Mouse (Mus musculus) fat pad, adult 2 months (tissue): ENCODE results near the gene Taf3.

ENCODE experiments used
- DNase-seq: peaks from one replicate; pipeline ENCODE4 v3.0.0-alpha.2; 2011; ENCODE audit warnings: low read depth, low spot score; ENCODE audit errors: extremely low read depth

The Taf3 gene

GRCm38 (mm10) chr2:10048461-10048860, at the start of gene Taf3:
TSS of gene Taf3 (minus strand) at chr2:10048596.
- DNase-seq: no peak

- no peak for DNase-seq
Observed at GRCm38 (mm10) chr2:10094327-10095100, 46.1 kb upstream of the Taf3 start.

DNA sequence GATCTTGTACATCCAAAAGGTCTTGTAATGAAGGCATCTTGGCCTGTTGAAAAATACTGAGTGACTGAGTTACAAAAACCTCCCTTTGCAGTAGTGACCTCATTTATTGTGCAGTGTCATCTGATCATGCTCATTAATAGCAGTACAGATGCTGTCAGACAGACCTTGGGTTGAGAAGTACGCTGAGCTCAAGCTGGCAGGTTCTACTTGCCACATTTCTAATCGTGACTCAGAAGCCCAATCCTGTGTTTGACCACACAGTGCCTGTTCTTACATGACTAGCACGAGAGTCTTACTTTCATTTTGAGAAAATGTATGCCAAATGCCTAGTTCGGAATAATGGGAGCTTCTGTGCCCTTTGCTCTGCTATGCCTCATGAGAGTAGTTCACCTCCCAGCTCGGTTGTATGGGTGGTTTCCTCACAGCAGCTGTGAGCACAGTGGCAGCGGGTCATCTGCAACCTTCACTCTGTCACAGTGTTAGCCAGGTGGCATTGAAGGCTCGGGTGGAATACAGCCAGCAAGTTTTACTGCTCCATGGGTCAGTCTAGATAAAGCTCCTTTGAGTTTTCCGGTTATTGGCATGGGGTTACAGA, 39.0 kb upstream of the Taf3 start:
- no peak for DNase-seq

DNA sequence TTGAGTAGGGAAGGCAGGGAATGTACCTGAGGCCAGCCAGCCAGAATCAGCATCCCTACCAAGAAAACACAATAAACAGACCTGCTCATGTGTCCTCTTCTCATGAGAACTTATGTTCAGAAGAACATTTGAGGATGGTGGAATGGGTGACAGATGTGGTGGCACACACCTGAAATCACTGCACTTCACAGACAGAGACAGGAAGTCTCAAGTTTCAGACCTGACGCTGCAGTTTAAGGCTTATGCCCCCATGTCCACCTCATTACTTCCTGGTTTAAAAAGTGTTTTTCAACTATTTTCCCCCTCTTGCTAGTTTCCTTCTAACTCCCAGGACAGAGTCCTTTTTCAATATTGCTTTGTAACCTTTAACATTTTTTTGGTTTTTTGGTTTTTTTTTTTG, 34.3 kb upstream of the Taf3 start:
- no peak for DNase-seq

DNA sequence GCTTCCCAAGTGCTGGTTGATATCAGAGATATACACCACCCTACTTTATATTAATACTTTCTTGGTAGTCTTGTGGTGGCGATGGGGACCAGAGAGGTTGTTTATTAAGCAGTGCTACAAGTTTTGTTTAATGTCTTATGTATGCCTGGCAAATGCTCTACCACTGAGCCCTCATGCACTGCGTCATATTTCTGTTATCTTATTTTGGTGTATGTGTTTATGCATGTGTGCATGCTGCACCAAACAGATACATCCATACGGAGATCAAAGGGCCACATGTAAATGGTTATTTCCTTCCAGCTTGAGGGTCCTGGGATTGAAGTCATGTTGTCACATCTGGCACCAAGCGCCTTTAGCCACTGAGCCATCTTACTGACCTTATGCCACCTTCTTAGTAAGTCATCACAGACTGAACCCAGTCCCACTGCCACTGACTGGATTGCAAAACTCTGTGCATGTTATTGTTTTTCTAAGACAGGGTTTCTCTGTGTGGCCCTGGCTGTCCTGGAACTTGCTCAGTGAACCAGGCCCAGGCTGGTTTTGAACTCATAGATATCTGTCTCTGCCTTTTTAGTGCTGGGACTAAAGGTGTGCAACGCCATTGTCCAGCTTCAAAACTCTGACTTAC, 33.2 kb upstream of the Taf3 start:
- no peak for DNase-seq

- peak; percentile 30 for DNase-seq
Observed at GRCm38 (mm10) chr2:10080310-10081010, 32.1 kb upstream of the Taf3 start, which contains the start of the genes Atp5c1 and Kin. TSS of gene Atp5c1 (minus strand) at chr2:10080510. TSS of gene Kin (plus strand) at chr2:10080593.

- no peak for DNase-seq
Observed at GRCm38 (mm10) chr2:10079745-10080309, 31.4 kb upstream of the Taf3 start.

GRCm38 (mm10) chr2:10076675-10077074, 28.3 kb upstream of the Taf3 start:
- no peak for DNase-seq

- DNase-seq: no peak
Observed at GRCm38 (mm10) chr2:10074470-10074869, 26.1 kb upstream of the Taf3 start.

DNA sequence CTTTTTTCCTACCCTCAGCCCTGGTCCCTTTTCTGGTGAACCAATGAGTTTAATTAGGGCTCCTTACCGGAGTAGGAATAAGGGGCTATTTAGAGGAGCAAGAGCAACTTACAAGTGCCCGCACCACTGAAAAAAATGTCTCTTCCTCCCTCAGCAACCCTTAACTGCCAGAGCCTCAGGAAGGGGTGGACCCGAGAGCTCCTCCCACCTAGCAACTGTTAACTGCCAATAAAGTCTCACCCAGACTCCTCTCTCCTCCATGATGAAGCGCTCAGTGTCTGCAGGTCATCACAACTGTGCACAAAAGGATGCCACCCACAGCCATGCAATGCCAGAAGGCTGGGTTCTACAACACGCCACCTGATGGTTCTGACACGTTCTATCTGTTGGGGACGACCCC, 23.4 kb upstream of the Taf3 start:
- DNase-seq: no peak

- no peak for DNase-seq
Observed at GRCm38 (mm10) chr2:10058836-10059235, 10.4 kb upstream of the Taf3 start.

DNA sequence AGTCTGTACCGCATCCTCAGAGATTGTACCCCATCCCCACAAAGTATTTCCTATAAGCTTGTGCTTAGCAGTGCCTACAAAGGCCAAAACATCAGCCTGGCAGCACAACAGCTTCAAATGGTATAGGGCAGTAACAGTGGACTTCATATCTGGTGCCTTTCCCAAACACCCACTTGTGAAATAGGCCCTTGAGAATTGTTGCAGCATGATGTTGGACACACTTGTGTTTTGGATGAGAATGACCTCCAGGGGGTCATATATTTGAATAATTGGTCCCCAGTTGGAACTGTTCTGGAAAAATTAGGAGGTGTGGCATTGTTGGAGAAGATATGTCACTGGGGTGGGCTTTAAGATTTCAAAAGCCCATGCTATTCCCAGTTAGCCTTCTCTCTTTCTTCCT, 3.6 kb upstream of the Taf3 start:
- DNase-seq: no peak

GRCm38 (mm10) chr2:10050878-10051277, 2.5 kb upstream of the Taf3 start:
- peak; percentile 52 for DNase-seq

GRCm38 (mm10) chr2:10049456-10049855, 1.1 kb upstream of the Taf3 start:
- no peak for DNase-seq

GRCm38 (mm10) chr2:10047758-10048436, 499 bp downstream of the Taf3 start:
- DNase-seq: no peak

GRCm38 (mm10) chr2:10034976-10035375, 13.4 kb downstream of the Taf3 start:
- no peak for DNase-seq

- no peak for DNase-seq
Observed at GRCm38 (mm10) chr2:10033684-10034083, 14.7 kb downstream of the Taf3 start.

DNA sequence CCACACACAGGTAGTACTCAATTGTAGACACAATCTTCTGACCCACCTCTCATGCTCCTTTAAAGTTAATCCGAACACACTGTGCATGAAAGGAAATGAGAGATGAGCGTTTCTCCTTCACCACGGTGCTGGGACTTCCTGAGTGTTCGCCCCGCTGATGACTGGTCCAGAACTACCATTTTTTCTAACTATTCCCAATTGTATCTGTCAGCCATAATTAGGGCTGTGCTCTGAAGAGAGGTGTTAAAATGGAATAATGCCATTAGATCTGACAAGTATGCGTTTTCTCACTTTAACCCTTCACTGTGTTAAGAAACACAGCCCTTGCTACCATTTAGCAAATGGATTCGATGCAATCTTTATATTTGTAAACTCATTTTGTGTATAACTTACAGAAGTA, 18.6 kb downstream of the Taf3 start:
- DNase-seq: no peak

DNA sequence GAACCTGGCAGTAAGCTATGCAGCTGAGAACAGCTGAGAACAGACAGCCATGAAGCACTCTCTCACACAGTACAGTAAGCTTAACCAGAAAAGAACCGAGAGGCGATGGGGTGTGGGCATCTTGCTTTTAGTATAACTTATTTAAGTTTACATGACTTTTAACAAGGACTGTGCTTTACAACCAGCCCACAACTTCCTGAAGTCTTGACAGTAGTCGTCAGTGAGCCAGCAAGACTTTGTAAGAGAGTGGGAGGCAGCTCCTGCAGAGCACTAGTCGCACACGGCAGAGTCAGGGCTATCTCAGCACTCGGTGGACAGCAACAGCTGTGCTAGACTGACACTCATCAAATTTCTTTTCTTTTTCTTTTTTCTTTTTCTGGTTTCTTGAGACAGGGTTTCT, 24.1 kb downstream of the Taf3 start:
- DNase-seq: no peak

- no peak for DNase-seq
Observed at GRCm38 (mm10) chr2:10021296-10021695, 27.1 kb downstream of the Taf3 start.
